ENCODE assay signal across 9 mouse cellular contexts in genomic region chr19:45056364-45056763, GRCm38 (mm10). TPM values are rescaled to one million over a fixed set of nuclear protein-coding genes. Genes with fewer than 3 reads are reported as not detected.
A peak's percentile ranks its signal among the peaks of the same experiment; 100 is the strongest.
DNase-seq lines count a peak whose midpoint lies in the region; ATAC-seq and TF ChIP-seq lines count a peak whose summit lies in the region.
"Had no signal": no experiment of that assay in that cellular context is flagged by ENCODE, and none has a peak within 500 bp of the region (broad histone marks: within the 10 kb centered on the region; RNA-seq: fewer than 3 reads in every experiment).

No protein-coding gene starts in this region.

- no peaks in the 10 kb centered on the region for H3K9me3 ChIP-seq in E14TG2a.4 (ENCODE audit: low read length)
- H3K9me3 ChIP-seq in kidney, embryonic 16.5 days (ENCODE audit: low read length): no peaks in the 10 kb centered on the region
- no peaks in the 10 kb centered on the region for H3K9me3 ChIP-seq in midbrain, embryonic 15.5 days

- H3K4me1 ChIP-seq in E14TG2a.4 (replicated peaks; ENCODE audit: low read depth, low read length): peaks cover 49% of the 10 kb centered on the region
- peaks cover 29% of the 10 kb centered on the region for H3K4me1 ChIP-seq in kidney, embryonic 16.5 days (ENCODE audit: insufficient read depth, low read length)
- peaks cover 28% of the 10 kb centered on the region for H3K4me1 ChIP-seq in midbrain, embryonic 15.5 days

- 34% methylated on average over 4 of the region's 4 CpGs for WGBS in kidney, embryonic 16.5 days
- WGBS in midbrain, embryonic 15.5 days: 36% methylated on average over 4 of the region's 4 CpGs

- DNase-seq in heart, adult 11 months: peak; percentile 93
- DNase-seq in heart, adult 8-10 months (ENCODE audit: low spot score): no peak
- DNase-seq in spleen, adult 12 weeks (ENCODE audit: low spot score): no peak
- DNase-seq in urinary bladder, adult 18-20 months (ENCODE audit: low spot score in 2 of 2): no peak

- H3K4me3 ChIP-seq in E14TG2a.4 (replicated peaks; ENCODE audit: low read length): no peak overlapping the region
- no peak overlapping the region for H3K4me3 ChIP-seq in kidney, embryonic 16.5 days (ENCODE audit: low read length)
- no peak overlapping the region for H3K4me3 ChIP-seq in midbrain, embryonic 15.5 days

- TF ChIP-seq CTCF in E14TG2a.4 (conservative IDR thresholded peaks at IDR 0.05; ENCODE audit: low read length): peak; percentile 33

- peak overlapping the region; percentile 51 for H3K27ac ChIP-seq in kidney, embryonic 16.5 days (ENCODE audit: low read length)
- peak overlapping the region; percentile 41; the same call in 1 of the 2 replicates for H3K27ac ChIP-seq in midbrain, embryonic 15.5 days

- peaks cover 5% of the 10 kb centered on the region; the same call in 1 of the 2 replicates for H3K36me3 ChIP-seq in E14TG2a.4 (ENCODE audit: insufficient read depth, low read length)
- H3K36me3 ChIP-seq in kidney, embryonic 16.5 days (ENCODE audit: insufficient read depth, low read length): peaks cover 8% of the 10 kb centered on the region; the same call in 1 of the 2 replicates
- H3K36me3 ChIP-seq in midbrain, embryonic 15.5 days (replicated peaks): peaks cover 7% of the 10 kb centered on the region; the same call in 1 of the 2 replicates

- peaks cover 2% of the 10 kb centered on the region; the same call in 1 of the 2 replicates for H3K27me3 ChIP-seq in E14TG2a.4 (ENCODE audit: insufficient read depth, low read length)
- H3K27me3 ChIP-seq in kidney, embryonic 16.5 days (ENCODE audit: insufficient read depth, low read length): no peaks in the 10 kb centered on the region
- no peaks in the 10 kb centered on the region for H3K27me3 ChIP-seq in midbrain, embryonic 15.5 days (replicated peaks)

- H3K4me2 ChIP-seq in kidney, embryonic 16.5 days (replicated peaks; ENCODE audit: low read depth, low read length): no peak overlapping the region
- no peak overlapping the region for H3K4me2 ChIP-seq in midbrain, embryonic 15.5 days

- H3K9ac ChIP-seq in kidney, embryonic 16.5 days (replicated peaks; ENCODE audit: low read length): no peak overlapping the region; the same call in 1 of the 2 replicates
- no peak overlapping the region for H3K9ac ChIP-seq in midbrain, embryonic 15.5 days

- peak; percentile 54 for ATAC-seq in common myeloid progenitor, adult 5-6 weeks (replicated peaks; ENCODE audit: low read depth, poor library complexity, severe bottlenecking)
- ATAC-seq in kidney, embryonic 16.5 days (ENCODE audit: low FRiP score, low TSS enrichment): 0 out of 2 replicates have a peak, but pooled peaks have one; percentile 29
- ATAC-seq in midbrain, embryonic 15.5 days (replicated peaks): no peak

RNA-seq across cellular contexts. Expression of gene Sfxn3, which starts 9.1 kb away (rescaled TPM):
- 10 to 100 TPM in 3 of 4 experiments, 1 to 10 TPM in 1; 9.0 to 10.8 (median 10.3) TPM for total RNA-seq in heart, adult 8-10 months (2022)
- total RNA-seq in common myeloid progenitor, adult 5-6 weeks (2017): 8.6 and 11.0 TPM in 2 replicates
- polyA plus RNA-seq in kidney, embryonic 16.5 days (2015; fragmentation: Nextera tagmentation; extraction: Ambion mirVana): 25.6 and 27.4 TPM in 2 replicates
- polyA plus RNA-seq in midbrain, embryonic 15.5 days (2015; fragmentation: Nextera tagmentation; extraction: Ambion mirVana): 89.6 and 97.2 TPM in 2 replicates

RNA-seq across cellular contexts. Expression of gene Pdzd7, which starts 10.8 kb away (rescaled TPM):
- total RNA-seq in heart, adult 8-10 months (2022): under 1 TPM in 1 of 4 experiments, not detected in 3; 0.46 TPM
- 0.23 TPM in 1 of 2 replicates, not detected in the other for total RNA-seq in common myeloid progenitor, adult 5-6 weeks (2017)
- polyA plus RNA-seq in kidney, embryonic 16.5 days (2015; fragmentation: Nextera tagmentation; extraction: Ambion mirVana): 0.82 and 0.89 TPM in 2 replicates
- polyA plus RNA-seq in midbrain, embryonic 15.5 days (2015; fragmentation: Nextera tagmentation; extraction: Ambion mirVana): 3.2 and 4.1 TPM in 2 replicates
- polyA plus RNA-seq: liver, embryonic 16.5 days had no signal

RNA-seq across cellular contexts. Expression of gene Kazald1, which starts 18.7 kb away (rescaled TPM):
- 1 to 10 TPM; 2.5 to 5.5 (median 2.8) TPM for total RNA-seq in heart, adult 8-10 months (2022)
- 0.50 and 1.1 TPM in 2 replicates for total RNA-seq in common myeloid progenitor, adult 5-6 weeks (2017)
- 14.6 and 18.4 TPM in 2 replicates for polyA plus RNA-seq in kidney, embryonic 16.5 days (2015; fragmentation: Nextera tagmentation; extraction: Ambion mirVana)
- 1.3 TPM in 2 replicates for polyA plus RNA-seq in midbrain, embryonic 15.5 days (2015; fragmentation: Nextera tagmentation; extraction: Ambion mirVana)

RNA-seq across cellular contexts. Expression of gene Lzts2, which starts 42.1 kb away (rescaled TPM):
- total RNA-seq in heart, adult 8-10 months (2022): 10 to 100 TPM; 53.9 to 70.5 (median 63.8) TPM
- 14.2 and 16.9 TPM in 2 replicates for total RNA-seq in common myeloid progenitor, adult 5-6 weeks (2017)
- 57.5 and 59.2 TPM in 2 replicates for polyA plus RNA-seq in kidney, embryonic 16.5 days (2015; fragmentation: Nextera tagmentation; extraction: Ambion mirVana)
- polyA plus RNA-seq in midbrain, embryonic 15.5 days (2015; fragmentation: Nextera tagmentation; extraction: Ambion mirVana): 25.2 and 28.6 TPM in 2 replicates

RNA-seq across cellular contexts. Expression of gene Mrpl43, which starts 50.1 kb away (rescaled TPM):
- total RNA-seq in heart, adult 8-10 months (2022): 10 to 100 TPM; 43.9 to 59.9 (median 54.3) TPM
- total RNA-seq in common myeloid progenitor, adult 5-6 weeks (2017): 19.0 and 36.4 TPM in 2 replicates
- polyA plus RNA-seq in kidney, embryonic 16.5 days (2015; fragmentation: Nextera tagmentation; extraction: Ambion mirVana): 69.5 and 72.8 TPM in 2 replicates
- 86.9 and 88.0 TPM in 2 replicates for polyA plus RNA-seq in midbrain, embryonic 15.5 days (2015; fragmentation: Nextera tagmentation; extraction: Ambion mirVana)
